Mouse (Mus musculus) lung, embryonic 15.5 days (tissue): ENCODE measurements around the gene Pon1. TPM values are rescaled to one million over a fixed set of nuclear protein-coding genes. Genes with fewer than 3 reads are reported as not detected.

ENCODE experiments used
- ATAC-seq: fragments of 200-750 bp; cut with Nextera tagmentation; 2 replicates; pipeline ENCODE4 v1.8.0; 2017; ENCODE audit warnings: moderate number of reproducible peaks, borderline replicate concordance; ENCODE audit not compliant: low FRiP score, low TSS enrichment; ENCODE audit errors: extremely low read depth
- H3K27ac ChIP-seq: fragments of 300-500 bp; sonication (generic); 2 replicates; pipeline ENCODE4 v1.5.1; 2015; ENCODE audit warnings: moderate library complexity, mild to moderate bottlenecking, inconsistent platforms
- H3K27me3 ChIP-seq: fragments of 300-500 bp; sonication (generic); 2 replicates; pipeline ENCODE4 v1.6.1; 2015; ENCODE audit warnings: inconsistent platforms
- H3K36me3 ChIP-seq: fragments of 300-500 bp; sonication (generic); 2 replicates; pipeline ENCODE4 v1.6.1; 2015; ENCODE audit warnings: inconsistent platforms
- H3K4me1 ChIP-seq: fragments of 300-500 bp; sonication (generic); 2 replicates; pipeline ENCODE4 v1.6.1; 2015; ENCODE audit warnings: inconsistent platforms
- H3K4me2 ChIP-seq: fragments of 300-500 bp; sonication (generic); 2 replicates; pipeline ENCODE4 v1.6.1; 2015; ENCODE audit warnings: inconsistent platforms, mild to moderate bottlenecking, moderate library complexity
- H3K4me3 ChIP-seq: fragments of 300-500 bp; sonication (generic); 2 replicates; pipeline ENCODE4 v1.5.1; 2015; ENCODE audit warnings: mild to moderate bottlenecking, inconsistent platforms
- H3K9ac ChIP-seq: fragments of 300-500 bp; sonication (generic); 2 replicates; pipeline ENCODE4 v1.6.1; 2015; ENCODE audit warnings: inconsistent platforms
- H3K9me3 ChIP-seq: fragments of 300-500 bp; sonication (generic); 2 replicates; pipeline ENCODE4 v1.6.1; 2016; ENCODE audit warnings: inconsistent platforms
- WGBS: fragments of 180-500 bp; shearing (Covaris S2); methylation state at CpG from one replicate; pipeline ENCODE4 v1.1.7; 2015; 5-methylcytosine and 5-hydroxymethylcytosine counted together
- polyA plus RNA-seq: library from polyadenylated mRNA; unstranded; fragments of >200 nt; fragmentation: Nextera tagmentation; extraction: Ambion mirVana; gene quantifications from 2 replicates; pipeline ENCODE4 v1.2.1, GENCODE M21; 2015

Pon1 gene
- polyA plus RNA-seq, 1 experiment from 2014 or later = not detected

DNA sequence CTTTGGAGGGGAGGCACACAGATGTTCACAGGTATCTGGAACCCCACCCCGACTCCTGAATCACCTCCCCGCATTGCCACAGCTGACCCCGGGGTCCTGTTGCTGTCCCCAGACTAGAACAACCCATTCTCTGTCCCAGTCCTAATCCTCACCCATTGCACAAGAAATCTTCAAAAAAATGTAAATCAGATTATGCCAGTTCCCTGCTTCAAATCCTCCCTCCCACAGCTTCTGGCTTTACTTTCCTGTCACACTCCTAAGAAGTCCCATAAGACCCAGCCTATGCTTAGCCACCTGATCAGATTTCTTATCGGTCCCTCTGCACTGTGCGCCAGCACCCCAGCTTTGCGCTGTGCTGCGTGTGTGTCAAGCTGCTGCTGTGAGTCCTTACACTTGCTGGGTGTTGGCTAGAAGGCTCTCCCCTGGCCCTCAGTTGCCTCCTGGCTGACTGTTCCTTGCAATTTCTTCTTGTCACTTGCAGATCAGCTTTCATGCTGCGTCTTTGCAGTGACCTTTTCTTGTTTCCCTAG lies 5.7 kb upstream of the Pon1 start:
- ATAC-seq = no peak
- Histone ChIP-seq H3K9me3 (no peaks in the 10 kb centered on the region), H3K4me2 (no peak overlapping the region), H3K9ac (no peak overlapping the region), H3K4me1 (no peaks in the 10 kb centered on the region), H3K36me3 (no peaks in the 10 kb centered on the region), H3K27me3 (no peaks in the 10 kb centered on the region), H3K4me3 (no peak overlapping the region), H3K27ac (no peak overlapping the region)
- 87% methylated on average over 8 of the region's 8 CpGs for WGBS

DNA sequence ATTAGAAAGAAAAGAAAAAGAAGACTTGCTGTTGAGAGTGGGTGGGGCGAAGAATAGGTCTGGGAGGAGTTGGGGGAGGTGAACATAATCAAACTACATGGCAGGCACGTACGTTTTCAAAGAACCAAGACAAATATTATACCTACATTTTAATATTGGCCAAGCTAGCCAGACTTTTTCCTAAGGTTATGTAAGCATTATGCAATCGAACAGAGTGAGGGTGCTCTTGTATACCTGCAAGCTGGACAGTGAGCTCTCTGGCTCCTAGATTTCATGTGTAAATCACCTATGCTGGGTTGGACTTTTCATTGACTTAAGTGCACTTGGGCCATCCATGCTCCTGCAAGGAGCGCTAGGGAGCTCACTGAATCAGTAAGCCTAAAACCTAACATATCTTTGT lies 4.8 kb upstream of the Pon1 start:
- Histone ChIP-seq H3K36me3 (no peaks in the 10 kb centered on the region), H3K9ac (no peak overlapping the region), H3K27ac (no peak overlapping the region), H3K4me2 (no peak overlapping the region), H3K4me3 (no peak overlapping the region), H3K9me3 (no peaks in the 10 kb centered on the region), H3K27me3 (no peaks in the 10 kb centered on the region), H3K4me1 (no peaks in the 10 kb centered on the region)
- no peak for ATAC-seq
- WGBS = 83% methylated on average over 5 of the region's 5 CpGs

DNA sequence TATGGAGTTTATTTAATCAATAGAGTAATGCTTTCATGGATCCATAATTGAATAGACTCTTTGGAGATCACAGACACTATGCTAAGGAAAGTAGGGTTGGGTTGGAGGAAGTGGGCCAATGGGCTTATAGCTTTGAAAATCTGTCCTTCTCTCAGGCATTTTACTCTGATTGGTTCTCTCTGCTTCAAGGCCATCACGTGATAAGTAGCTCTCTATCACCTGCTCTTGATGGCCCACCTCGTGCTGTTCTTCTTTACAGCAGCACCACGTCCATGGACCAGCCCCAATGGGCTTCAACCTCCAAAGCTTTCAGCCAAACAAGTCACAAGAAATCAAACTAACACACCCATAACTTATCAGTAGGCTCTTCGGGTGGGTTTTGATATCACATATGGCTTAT lies 3.0 kb downstream of the Pon1 start:
- Histone ChIP-seq H3K4me3 (no peak overlapping the region), H3K9me3 (no peaks in the 10 kb centered on the region), H3K27ac (no peak overlapping the region), H3K4me2 (no peak overlapping the region), H3K9ac (no peak overlapping the region), H3K27me3 (no peaks in the 10 kb centered on the region), H3K4me1 (peaks cover 5% of the 10 kb centered on the region; the same call in 1 of the 2 replicates), H3K36me3 (no peaks in the 10 kb centered on the region)
- no peak for ATAC-seq
- WGBS = 70% methylated on average over 4 of the region's 4 CpGs

DNA sequence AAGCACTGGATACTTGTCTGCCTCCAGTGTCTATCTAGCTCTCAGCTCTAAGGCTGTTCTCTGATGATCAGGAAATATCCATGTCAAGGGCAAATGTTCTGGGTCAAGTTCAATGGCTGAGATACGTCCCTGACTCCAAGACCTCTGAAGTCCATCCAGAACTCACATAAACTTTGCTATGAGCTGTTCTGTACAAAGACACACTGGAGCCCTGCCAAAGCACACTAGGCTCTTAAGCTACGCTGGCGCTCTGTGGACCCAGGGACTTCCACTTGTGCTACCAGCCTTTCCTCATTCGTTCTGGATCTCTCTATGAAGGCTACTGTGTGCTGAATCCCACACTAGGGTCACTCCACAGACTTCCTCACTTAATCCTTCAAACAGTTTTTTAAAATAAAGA lies 4.2 kb downstream of the Pon1 start:
- Histone ChIP-seq H3K4me3 (no peak overlapping the region), H3K9ac (no peak overlapping the region), H3K27me3 (no peaks in the 10 kb centered on the region), H3K4me1 (peaks cover 5% of the 10 kb centered on the region; the same call in 1 of the 2 replicates), H3K4me2 (no peak overlapping the region), H3K27ac (no peak overlapping the region), H3K36me3 (no peaks in the 10 kb centered on the region), H3K9me3 (no peaks in the 10 kb centered on the region)
- WGBS = 15% methylated on average over 4 of the region's 4 CpGs
- peak; percentile 42; the same call in 1 of the 2 replicates for ATAC-seq

DNA sequence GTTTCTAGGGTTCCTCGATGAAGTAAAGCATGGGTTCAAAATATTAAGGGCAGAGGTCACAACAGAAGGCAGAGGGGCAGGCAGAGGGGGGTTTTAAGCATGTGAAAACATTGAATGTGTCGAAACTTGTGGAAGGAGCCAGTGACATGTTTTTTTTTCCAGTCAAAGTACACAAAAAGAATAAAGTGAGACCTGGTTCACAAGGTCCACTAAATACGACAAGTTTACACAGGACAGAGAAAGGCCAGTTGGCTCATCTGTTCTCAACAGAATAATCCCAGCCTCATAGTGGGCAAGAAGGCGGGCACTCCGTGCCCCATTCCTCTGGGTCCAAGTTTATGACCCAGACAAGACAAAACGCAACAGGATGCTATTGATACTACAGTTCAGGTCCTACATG lies 4.8 kb downstream of the Pon1 start:
- no peaks in the 10 kb centered on the region for H3K27me3 ChIP-seq
- H3K4me1 ChIP-seq = peaks cover 5% of the 10 kb centered on the region; the same call in 1 of the 2 replicates
- H3K4me3 ChIP-seq = no peak overlapping the region
- ATAC-seq = no peak
- no peaks in the 10 kb centered on the region for H3K9me3 ChIP-seq
- H3K36me3 ChIP-seq = no peaks in the 10 kb centered on the region
- H3K27ac ChIP-seq = no peak overlapping the region
- 55% methylated on average over 6 of the region's 6 CpGs for WGBS
- H3K4me2 ChIP-seq = no peak overlapping the region
- H3K9ac ChIP-seq = no peak overlapping the region

DNA sequence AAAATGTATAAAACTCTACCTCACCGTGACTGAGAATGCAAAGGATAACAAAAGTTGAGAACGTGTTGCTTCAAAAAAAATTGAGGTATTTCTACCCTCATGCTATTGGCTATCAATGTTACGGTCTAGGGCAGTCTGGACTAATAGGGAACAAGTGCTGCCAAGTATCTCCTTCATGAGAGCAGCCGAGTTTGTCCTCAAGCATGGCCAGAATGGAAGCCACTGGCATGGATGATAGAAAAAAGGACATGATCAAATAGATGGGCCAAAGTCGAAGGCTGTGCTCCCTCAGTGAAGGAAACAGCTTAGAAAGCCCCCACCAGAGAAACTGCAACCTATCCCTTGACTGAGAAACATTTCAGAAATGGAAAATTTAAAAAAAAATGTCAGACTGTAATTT lies 5.7 kb downstream of the Pon1 start:
- H3K27ac ChIP-seq = no peak overlapping the region

DNA sequence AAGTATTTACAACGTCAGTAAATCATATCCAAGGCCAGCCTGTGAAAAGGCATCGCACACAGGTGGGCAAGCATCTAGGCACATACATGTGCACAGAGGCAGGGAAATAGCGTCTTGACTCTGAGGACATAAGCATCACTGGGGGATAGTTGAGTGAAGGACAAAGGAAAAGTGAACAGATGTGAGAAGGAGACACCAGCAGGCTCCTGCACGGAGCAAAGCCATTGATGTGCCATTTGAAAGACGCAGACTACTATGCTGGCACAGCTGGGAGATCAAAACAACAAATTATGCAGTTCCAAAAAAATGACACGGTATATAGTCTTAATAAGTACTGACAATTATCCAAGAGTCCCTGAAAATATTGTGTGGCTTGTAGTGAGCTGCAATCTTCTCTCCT lies 6.2 kb downstream of the Pon1 start:
- 84% methylated on average over 6 of the region's 6 CpGs for WGBS
- no peak overlapping the region for H3K4me3 ChIP-seq
- H3K4me1 ChIP-seq = peaks cover 5% of the 10 kb centered on the region; the same call in 1 of the 2 replicates
- H3K9ac ChIP-seq = no peak overlapping the region
- no peaks in the 10 kb centered on the region for H3K36me3 ChIP-seq
- no peak for ATAC-seq
- H3K4me2 ChIP-seq = no peak overlapping the region
- no peaks in the 10 kb centered on the region for H3K27me3 ChIP-seq
- H3K27ac ChIP-seq = no peak overlapping the region
- no peaks in the 10 kb centered on the region for H3K9me3 ChIP-seq

More for the DNA sequence above, 5.7 kb downstream of the Pon1 start:
- H3K36me3 ChIP-seq = no peaks in the 10 kb centered on the region
- H3K27me3 ChIP-seq = no peaks in the 10 kb centered on the region
- no peak overlapping the region for H3K4me2 ChIP-seq
- H3K9ac ChIP-seq = no peak overlapping the region
- peaks cover 5% of the 10 kb centered on the region; the same call in 1 of the 2 replicates for H3K4me1 ChIP-seq
- H3K9me3 ChIP-seq = no peaks in the 10 kb centered on the region
- no peak overlapping the region for H3K4me3 ChIP-seq
- ATAC-seq = no peak
- 77% methylated on average over 5 of the region's 5 CpGs for WGBS

DNA sequence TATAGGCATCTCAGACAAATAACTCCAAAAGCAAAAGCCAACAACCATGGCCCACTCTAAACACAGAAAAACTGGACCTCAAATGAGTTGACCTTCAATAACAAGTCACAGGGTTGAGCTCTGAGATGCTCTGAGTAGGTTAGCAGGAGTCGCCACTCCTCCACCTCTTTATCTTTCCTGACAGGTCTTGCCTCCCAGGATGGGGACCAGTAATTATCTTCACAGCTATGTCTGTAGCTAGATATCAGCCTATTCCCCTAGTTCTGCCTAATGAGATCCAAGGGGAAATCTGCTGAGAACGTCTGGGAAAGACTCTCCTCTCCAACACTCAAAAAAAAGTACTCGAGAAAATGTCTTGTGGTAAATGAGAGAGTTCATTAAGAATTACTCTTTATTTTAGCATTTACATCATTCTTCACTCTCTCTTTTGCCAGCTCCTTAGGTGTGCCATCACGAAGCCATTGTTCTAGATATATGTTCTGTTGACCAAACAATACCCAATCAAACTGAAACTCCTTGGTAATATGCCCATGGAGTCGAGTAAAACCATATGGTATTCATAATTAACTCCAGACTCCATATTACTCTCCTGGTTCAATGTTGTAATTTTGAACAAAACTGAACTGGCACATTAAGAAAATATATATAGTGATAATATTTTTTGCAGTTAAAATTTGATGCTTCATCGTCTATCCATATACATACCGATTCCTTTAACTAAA lies 7.4 kb downstream of the Pon1 start:
- Histone ChIP-seq H3K4me2 (no peak overlapping the region), H3K36me3 (no peaks in the 10 kb centered on the region), H3K9me3 (no peaks in the 10 kb centered on the region), H3K9ac (no peak overlapping the region), H3K4me3 (no peak overlapping the region), H3K27ac (no peak overlapping the region), H3K27me3 (no peaks in the 10 kb centered on the region), H3K4me1 (peaks cover 5% of the 10 kb centered on the region; the same call in 1 of the 2 replicates)
- ATAC-seq = no peak
- WGBS = 68% methylated on average over 7 of the region's 7 CpGs

DNA sequence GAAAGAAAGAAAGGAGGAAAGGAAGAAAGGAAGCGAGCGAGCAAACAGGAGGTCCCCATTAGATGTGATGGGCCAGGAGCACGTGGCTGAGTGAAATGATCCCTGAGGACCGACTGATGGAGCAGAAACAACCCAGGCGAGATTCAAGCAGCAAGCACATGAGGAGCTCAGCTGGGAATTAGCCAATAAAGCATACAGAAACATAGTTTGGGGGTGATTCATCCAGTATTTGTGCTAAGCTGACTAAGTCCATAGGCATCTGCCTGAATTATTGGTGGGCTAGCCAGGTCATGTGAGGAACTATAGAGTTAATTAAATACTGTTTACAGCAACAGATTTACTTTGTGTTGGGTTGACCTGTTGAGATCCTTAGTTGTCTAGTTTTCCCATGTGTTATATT lies 13.1 kb downstream of the Pon1 start:
- no peak for ATAC-seq
- H3K36me3 ChIP-seq = no peaks in the 10 kb centered on the region
- H3K27ac ChIP-seq = no peak overlapping the region
- no peaks in the 10 kb centered on the region for H3K9me3 ChIP-seq
- no peaks in the 10 kb centered on the region for H3K4me1 ChIP-seq
- no peak overlapping the region for H3K4me2 ChIP-seq
- 79% methylated on average over 5 of the region's 5 CpGs for WGBS
- H3K4me3 ChIP-seq = no peak overlapping the region
- no peaks in the 10 kb centered on the region for H3K27me3 ChIP-seq
- no peak overlapping the region for H3K9ac ChIP-seq

DNA sequence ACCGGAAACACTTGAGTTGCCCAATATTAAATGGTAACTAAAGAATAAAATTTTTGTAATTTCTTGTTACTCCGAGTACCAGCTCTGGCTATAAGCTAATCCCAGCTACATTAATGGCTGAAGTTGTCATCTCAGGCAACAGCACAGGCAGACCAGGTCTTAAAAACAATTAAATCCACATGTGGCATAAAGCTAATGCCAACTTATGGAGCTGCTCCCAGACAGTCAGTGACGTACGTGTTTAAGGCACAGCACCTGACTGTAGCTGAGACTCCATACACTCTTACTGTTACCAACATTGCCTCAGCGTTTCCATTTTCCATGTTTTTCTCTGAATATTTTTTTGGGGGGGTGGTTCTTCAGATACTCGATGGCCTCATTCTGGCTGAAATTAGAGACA lies 14.6 kb downstream of the Pon1 start:
- Histone ChIP-seq H3K9ac (no peak overlapping the region), H3K36me3 (no peaks in the 10 kb centered on the region), H3K27me3 (no peaks in the 10 kb centered on the region), H3K4me1 (no peaks in the 10 kb centered on the region), H3K27ac (no peak overlapping the region), H3K4me2 (no peak overlapping the region), H3K4me3 (no peak overlapping the region), H3K9me3 (no peaks in the 10 kb centered on the region)
- 82% methylated on average over 6 of the region's 6 CpGs for WGBS
- ATAC-seq = no peak

DNA sequence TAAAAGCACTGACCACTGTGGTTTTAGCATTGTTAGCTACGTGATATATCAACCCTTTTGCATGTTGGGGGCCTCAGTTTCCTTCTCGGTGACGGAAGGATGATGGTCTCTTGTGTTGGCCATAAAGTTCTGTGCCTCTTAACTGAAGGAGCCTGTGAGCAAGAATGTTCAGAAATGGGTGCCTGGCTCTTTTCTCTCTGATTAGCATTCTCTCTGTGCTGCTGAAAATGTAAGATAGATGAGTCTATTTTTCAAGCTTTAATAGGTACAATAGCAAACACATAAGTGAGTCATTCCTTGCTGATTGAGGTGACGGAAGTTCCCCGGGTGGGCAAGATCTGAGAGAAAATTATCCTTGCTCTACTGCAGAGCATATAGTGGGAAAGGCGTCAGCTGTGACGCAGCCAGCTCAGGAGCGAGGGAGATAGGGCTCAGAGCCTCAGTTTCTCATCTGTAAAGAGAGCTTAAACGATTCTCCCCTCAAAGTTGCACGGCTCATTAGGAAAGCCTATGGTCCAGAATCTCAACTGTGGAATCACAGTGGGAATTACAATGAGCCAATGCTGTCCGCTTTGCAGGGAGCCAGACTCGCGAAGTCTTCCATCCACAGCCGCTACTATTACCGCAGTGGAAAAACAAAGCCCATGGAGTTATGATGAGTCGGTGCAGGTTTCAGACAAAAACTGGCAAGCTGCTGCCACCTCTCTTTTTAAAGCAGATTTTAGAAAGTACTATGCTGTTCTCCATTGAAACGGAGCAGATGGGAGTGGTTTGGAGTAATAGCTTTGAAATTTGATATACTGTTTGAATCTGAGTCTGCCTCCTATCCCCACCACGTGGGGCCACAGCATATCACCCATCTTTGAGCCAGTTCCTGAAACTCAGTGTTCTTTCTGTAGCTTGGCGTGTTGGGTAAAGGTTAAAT lies 15.5 kb downstream of the Pon1 start:
- H3K27me3 ChIP-seq = no peaks in the 10 kb centered on the region
- no peaks in the 10 kb centered on the region for H3K4me1 ChIP-seq
- no peak overlapping the region for H3K9ac ChIP-seq
- ATAC-seq = peak; percentile 70; the same call in 1 of the 2 replicates
- H3K4me2 ChIP-seq = peak overlapping the region; percentile 41
- no peaks in the 10 kb centered on the region for H3K9me3 ChIP-seq
- no peak overlapping the region for H3K27ac ChIP-seq
- no peaks in the 10 kb centered on the region for H3K36me3 ChIP-seq
- 52% methylated on average over 19 of the region's 19 CpGs for WGBS
- H3K4me3 ChIP-seq = 0 out of 2 replicates have a peak overlapping the region, but pooled peaks have one; percentile 13
